Mouse (Mus musculus): ENCODE measurements at regions not wholly inside any gene's neighbourhood (a gene's known extent, or its start where the extent isn't known, plus 50 kb on each side); places are given as distances from the start of the nearest gene placed in this dataset.

GRCm38 (mm10) chr13:72894982-72895381 is 266.4 kb downstream of the Irx2 start:
- TF ChIP-seq CTCF (IDR thresholded peaks at IDR 0.05; ENCODE audit: low read depth, low read length): no peak
- TF ChIP-seq GATA1 (IDR thresholded peaks at IDR 0.05; ENCODE audit: borderline replicate concordance, low read length): no peak

Data from G1E (cell line).